Mouse (Mus musculus) liver, embryonic 14.5 days (tissue): Measurements from ENCODE around the gene Ank.

Experiments
- CTCF ChIP-seq: IDR thresholded peaks from 2 replicates; pipeline ENCODE4 v1.5.1; 2016; ENCODE audit warnings: antibody characterized with exemption, low read depth, control low read depth
- EP300 ChIP-seq: IDR thresholded peaks from 2 replicates; pipeline ENCODE4 v1.6.1; 2016; ENCODE audit warnings: antibody characterized with exemption, low read depth

- no peak for TF ChIP-seq CTCF
- TF ChIP-seq EP300, result no peak
These were observed 146.8 kb downstream of the Ank start for GRCm38 (mm10) chr15:27613255-27613654.
